Mouse (Mus musculus) liver, postnatal 0 days (tissue): ENCODE data around the gene Usf2. TPM values are rescaled to one million over a fixed set of nuclear protein-coding genes. Genes with fewer than 3 reads are reported as not detected.
A peak's percentile ranks its signal among the peaks of the same experiment; 100 is the strongest.
"Not testable (repeated sequence)": the region's sequence is repeated elsewhere in the genome, so short reads cannot be mapped to it uniquely, and the experiment has no call there.

Experiments used
- ATAC-seq: fragments of 200-750 bp; cut with Nextera tagmentation; 2 replicates; pipeline ENCODE4 v1.8.0; 2017; ENCODE audit warnings: mild to moderate bottlenecking, moderate library complexity
- DNase-seq: peaks from one replicate; pipeline ENCODE4 v3.0.0-alpha.2; 2016
- H3K27ac ChIP-seq: fragments of 300-500 bp; sonication (generic); 2 replicates; pipeline ENCODE4 v1.5.1; 2014; ENCODE audit warnings: antibody characterized with exemption, moderate library complexity, mild to moderate bottlenecking, low read depth
- H3K27me3 ChIP-seq: fragments of 300-500 bp; sonication (generic); 2 replicates; pipeline ENCODE4 v1.6.1; 2014; ENCODE audit warnings: low read length, control low read depth, mixed read lengths; ENCODE audit not compliant: insufficient read depth
- H3K36me3 ChIP-seq: fragments of 300-500 bp; sonication (generic); replicated peaks from 2 replicates; pipeline ENCODE4 v1.6.1; 2014; ENCODE audit warnings: mild to moderate bottlenecking, control low read depth, low read length, moderate library complexity, mixed read lengths; ENCODE audit not compliant: insufficient read depth
- H3K4me1 ChIP-seq: fragments of 300-500 bp; sonication (generic); 2 replicates; pipeline ENCODE4 v1.6.1; 2014; ENCODE audit warnings: antibody characterized with exemption, mild to moderate bottlenecking, control low read depth; ENCODE audit not compliant: insufficient read depth
- H3K4me2 ChIP-seq: fragments of 300-500 bp; sonication (generic); 2 replicates; pipeline ENCODE4 v1.6.1; 2014; ENCODE audit warnings: low read depth, mild to moderate bottlenecking, low read length, moderate library complexity, mixed read lengths
- H3K4me3 ChIP-seq: fragments of 300-500 bp; sonication (generic); 2 replicates; pipeline ENCODE4 v1.5.1; 2014; ENCODE audit warnings: low read depth, low read length
- H3K9ac ChIP-seq: fragments of 300-500 bp; sonication (generic); replicated peaks from 2 replicates; pipeline ENCODE4 v1.6.1; 2014; ENCODE audit warnings: mild to moderate bottlenecking, moderate library complexity
- H3K9me3 ChIP-seq: fragments of 300-500 bp; sonication (generic); 2 replicates; pipeline ENCODE4 v1.6.1; 2016; ENCODE audit warnings: mild to moderate bottlenecking, control low read depth, low read length, mixed read lengths
- CTCF ChIP-seq: sonication (generic); IDR thresholded peaks from 2 replicates; pipeline ENCODE4 v1.5.1; 2016; ENCODE audit warnings: antibody characterized with exemption, low read depth
- EP300 ChIP-seq: IDR thresholded peaks from 2 replicates; pipeline ENCODE4 v1.6.1; 2016; ENCODE audit warnings: antibody characterized with exemption, low read depth, mild to moderate bottlenecking
- WGBS: fragments of 180-500 bp; shearing (Covaris S2); extraction: QIAGEN DNeasy Blood & Tissue Kit; methylation state at CpG from one replicate; pipeline ENCODE4 v1.1.7; 2014; ENCODE audit not compliant: insufficient replicate concordance; 5-methylcytosine and 5-hydroxymethylcytosine counted together
- polyA plus RNA-seq: library from polyadenylated mRNA; unstranded; fragments of >200 nt; fragmentation: Nextera tagmentation; extraction: Ambion mirVana; gene quantifications from 2 replicates; pipeline ENCODE4 v1.2.1, GENCODE M21; 2015

Usf2 gene
- polyA plus RNA-seq, 1 experiment from 2014 or later = 11.6 TPM

DNA sequence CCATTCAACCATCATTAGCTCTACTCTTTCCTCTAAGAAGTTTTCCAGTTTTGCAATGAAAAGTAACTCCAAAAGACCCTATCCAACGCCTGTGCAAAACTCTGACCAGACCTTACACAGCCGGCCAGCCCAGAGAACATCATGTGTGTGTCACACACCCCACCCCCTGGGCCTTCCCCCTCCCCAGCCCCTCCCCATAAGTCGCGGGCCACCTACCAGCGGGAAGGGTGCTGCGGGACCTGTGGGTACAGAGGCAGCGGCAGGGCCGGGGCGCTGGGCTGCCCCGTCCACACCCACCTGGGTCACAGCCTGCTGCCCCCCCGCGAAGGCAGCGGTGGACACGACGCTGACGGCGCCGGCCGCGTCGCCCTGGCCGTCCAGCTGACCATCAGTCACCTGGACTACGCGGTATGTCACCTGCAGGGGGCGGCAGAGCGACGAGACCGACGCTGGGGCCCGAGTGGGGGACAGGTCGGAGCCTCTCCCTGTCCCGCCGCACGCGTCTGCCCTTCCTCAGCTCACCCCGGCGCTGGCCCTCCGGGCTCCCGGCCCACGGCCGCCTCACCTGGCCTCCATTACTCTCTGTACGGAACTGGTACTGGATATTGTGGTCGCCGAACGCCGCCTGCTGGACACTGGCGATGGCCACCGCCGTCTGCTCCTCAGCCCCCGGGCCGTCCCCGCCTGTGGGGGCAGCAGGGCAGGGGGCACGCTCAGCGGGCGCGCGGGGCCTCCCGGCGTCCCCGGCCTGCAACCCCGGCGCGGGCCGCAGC, 833 bp downstream of the Usf2 start:
- Histone ChIP-seq H3K27ac (peak overlapping the region; percentile 99), H3K36me3 (peaks cover 44% of the 10 kb centered on the region), H3K27me3 (no peaks in the 10 kb centered on the region), H3K4me1 (peaks cover 34% of the 10 kb centered on the region), H3K4me2 (peak overlapping the region; percentile 91), H3K9ac (peak overlapping the region; percentile 99), H3K4me3 (peak overlapping the region; percentile 99), H3K9me3 (no peaks in the 10 kb centered on the region)
- 1% methylated on average over 63 of the region's 64 CpGs for WGBS
- DNase-seq (peak; percentile 95), ATAC-seq (peak; percentile 67)
- TF ChIP-seq EP300 (no peak), CTCF (peak; percentile 95)

DNA sequence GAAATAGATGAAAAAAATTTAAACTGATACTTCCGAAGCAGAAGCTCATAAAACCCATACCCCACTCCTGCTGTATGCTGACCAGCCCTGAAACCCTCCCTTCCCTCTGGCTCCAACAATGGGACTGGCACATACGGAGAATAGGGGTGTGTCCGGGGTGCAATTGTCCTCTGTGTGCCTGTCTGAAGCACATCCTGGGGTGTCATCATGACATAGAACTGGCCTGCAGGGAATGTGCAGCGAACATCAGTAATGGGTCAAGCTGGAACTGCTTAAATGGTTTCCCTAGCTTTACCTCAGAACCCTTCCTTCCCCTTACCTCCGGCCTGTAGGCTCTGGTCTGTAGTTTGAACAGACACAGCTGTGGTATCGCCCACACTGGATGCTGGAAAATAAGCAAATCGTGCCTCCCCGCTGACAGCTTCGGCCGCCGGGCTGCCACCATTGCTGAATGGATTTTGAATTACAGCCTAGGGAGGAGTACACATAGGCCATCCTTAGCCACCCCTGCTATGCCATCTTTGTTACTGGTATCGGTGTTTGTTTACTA, 1.6 kb downstream of the Usf2 start:
- H3K36me3 ChIP-seq = peaks cover 45% of the 10 kb centered on the region
- DNase-seq (peak; percentile 18), ATAC-seq (no peak)
- TF ChIP-seq EP300 (no peak), CTCF (no peak)
- H3K27me3 ChIP-seq = no peaks in the 10 kb centered on the region
- H3K4me2 ChIP-seq = peak overlapping the region; percentile 91
- peaks cover 34% of the 10 kb centered on the region for H3K4me1 ChIP-seq
- H3K9ac ChIP-seq = peak overlapping the region; percentile 99; the same call in 1 of the 2 replicates
- H3K27ac ChIP-seq = peak overlapping the region; percentile 99
- 83% methylated on average over 12 of the region's 12 CpGs for WGBS
- H3K9me3 ChIP-seq = no peaks in the 10 kb centered on the region
- H3K4me3 ChIP-seq = peak overlapping the region; percentile 99

DNA sequence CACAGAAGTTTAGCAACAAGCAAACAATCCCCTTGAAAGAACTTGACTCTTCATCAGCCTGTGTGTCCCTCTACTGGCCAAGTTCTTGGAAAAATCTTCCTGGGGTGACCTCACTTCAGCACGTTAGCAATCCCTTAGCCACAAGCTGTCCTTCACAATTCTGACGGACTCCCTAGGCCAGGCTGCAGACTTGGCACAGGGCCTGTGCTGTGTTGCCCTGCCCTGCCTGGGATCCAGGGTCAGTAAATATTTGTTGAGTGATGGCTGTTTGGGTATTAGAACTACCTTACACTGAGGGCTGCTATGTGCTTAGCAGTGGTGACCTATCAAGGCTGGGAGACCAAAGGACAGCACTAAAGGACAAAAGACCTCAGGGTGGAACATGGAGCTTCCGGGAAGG, 2.6 kb downstream of the Usf2 start:
- H3K36me3 ChIP-seq = peaks cover 47% of the 10 kb centered on the region
- WGBS = 61% methylated on average over 3 of the region's 3 CpGs

DNA sequence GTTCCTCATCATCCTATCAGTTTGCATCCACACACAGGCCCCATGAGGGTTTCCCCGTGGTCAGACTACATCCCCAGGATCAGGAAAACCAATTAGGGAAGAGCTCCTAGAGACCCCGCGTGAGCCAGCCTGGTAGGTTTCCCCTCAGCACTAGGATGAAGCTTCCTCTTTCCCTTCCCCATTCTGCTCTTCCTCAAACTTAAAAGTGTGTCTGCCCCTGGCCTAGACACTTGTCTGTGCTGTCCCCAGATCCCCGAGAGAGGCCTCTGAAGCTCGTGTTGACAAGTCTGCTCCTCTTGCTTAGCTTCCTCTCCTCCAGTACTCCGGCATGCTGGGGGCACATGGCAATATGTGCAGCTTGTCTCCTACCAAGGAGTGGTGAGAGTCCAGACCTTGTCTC, 3.1 kb downstream of the Usf2 start:
- DNase-seq (no peak), ATAC-seq (no peak)
- Histone ChIP-seq H3K4me2 (no peak overlapping the region), H3K4me3 (no peak overlapping the region), H3K27me3 (no peaks in the 10 kb centered on the region), H3K9me3 (no peaks in the 10 kb centered on the region), H3K27ac (peak overlapping the region; percentile 99), H3K9ac (peak overlapping the region; percentile 26; the same call in 1 of the 2 replicates), H3K36me3 (peaks cover 48% of the 10 kb centered on the region), H3K4me1 (peaks cover 33% of the 10 kb centered on the region)
- TF ChIP-seq CTCF = no peak
- TF ChIP-seq EP300 = no peak
- 53% methylated on average over 6 of the region's 6 CpGs for WGBS

More for the DNA sequence above, 2.6 kb downstream of the Usf2 start:
- H3K9ac ChIP-seq = no peak overlapping the region
- no peak overlapping the region for H3K4me2 ChIP-seq
- H3K9me3 ChIP-seq = no peaks in the 10 kb centered on the region
- peak; percentile 59 for ATAC-seq
- peak; percentile 77 for DNase-seq
- peak overlapping the region; percentile 99 for H3K27ac ChIP-seq
- H3K27me3 ChIP-seq = no peaks in the 10 kb centered on the region
- peak; percentile 43; the same call in 1 of the 2 replicates for TF ChIP-seq EP300
- peak; percentile 29; the same call in 1 of the 2 replicates for TF ChIP-seq CTCF
- no peak overlapping the region for H3K4me3 ChIP-seq
- H3K4me1 ChIP-seq = peaks cover 34% of the 10 kb centered on the region

DNA sequence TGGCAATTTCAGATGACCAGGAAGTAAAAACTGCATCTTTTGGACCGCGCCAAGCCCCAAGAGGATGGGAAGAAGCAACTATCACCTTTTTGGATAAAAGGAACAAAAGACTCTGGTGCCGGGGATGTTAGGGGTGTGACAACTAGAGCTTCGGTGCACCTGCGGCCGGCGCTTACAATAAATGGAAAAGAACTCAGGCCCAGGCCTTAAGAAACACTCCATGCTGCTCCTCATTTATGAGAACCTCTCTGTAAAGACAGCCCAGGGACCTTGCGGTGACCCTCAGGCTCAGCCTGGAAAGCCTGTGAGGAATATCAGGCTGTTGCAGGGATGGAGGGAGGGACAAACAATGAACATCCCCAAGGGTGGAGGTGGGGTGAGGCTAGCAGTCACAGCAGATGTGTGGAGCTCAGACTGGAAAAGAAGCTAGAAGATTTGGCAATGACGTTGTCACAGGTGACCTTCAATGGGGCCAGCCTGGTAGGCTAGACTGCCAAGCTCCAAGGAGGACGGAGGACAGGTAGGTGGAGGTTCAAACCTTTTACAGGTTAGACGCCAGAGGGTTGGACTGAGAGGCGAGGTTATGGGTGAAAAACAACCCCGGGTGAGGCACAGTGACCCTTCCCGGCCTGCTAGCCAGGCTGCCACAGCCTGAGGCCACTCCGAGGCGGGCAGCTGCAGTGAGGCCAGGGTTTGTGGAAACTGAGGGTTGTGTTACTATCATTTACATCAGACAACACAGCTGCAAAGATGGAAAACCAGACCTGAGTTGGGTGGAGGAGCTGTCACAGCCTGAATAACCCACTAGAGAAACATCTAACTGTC, 4.0 kb downstream of the Usf2 start:
- peaks cover 26% of the 10 kb centered on the region for H3K4me1 ChIP-seq
- TF ChIP-seq CTCF (no peak), EP300 (no peak)
- no peaks in the 10 kb centered on the region for H3K9me3 ChIP-seq
- ATAC-seq (no peak), DNase-seq (peak; percentile 11)
- 89% methylated on average over 16 of the region's 16 CpGs for WGBS
- H3K27me3 ChIP-seq = no peaks in the 10 kb centered on the region
- H3K4me2 ChIP-seq = no peak overlapping the region
- no peak overlapping the region for H3K4me3 ChIP-seq
- H3K27ac ChIP-seq = no peak overlapping the region; the same call in 1 of the 2 replicates
- peak overlapping the region; percentile 5; the same call in 1 of the 2 replicates for H3K9ac ChIP-seq
- peaks cover 48% of the 10 kb centered on the region for H3K36me3 ChIP-seq

DNA sequence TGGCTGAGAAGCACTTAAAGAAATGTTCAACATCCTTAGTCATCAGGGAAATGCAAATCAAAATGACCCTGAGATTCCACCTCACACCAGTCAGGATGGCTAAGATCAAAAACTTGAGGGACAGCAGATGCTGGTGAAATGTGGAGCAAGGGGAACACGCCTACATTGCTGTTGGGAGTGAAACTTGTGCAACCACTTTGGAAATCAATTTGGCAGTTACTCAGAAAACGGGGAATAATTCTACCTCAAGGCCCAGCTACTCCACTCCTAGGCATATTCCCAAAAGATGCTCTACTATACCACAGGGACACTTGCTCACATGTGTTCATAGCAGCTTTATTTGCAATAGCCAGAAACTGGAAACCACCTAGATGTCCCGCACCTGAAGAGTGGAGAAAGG, 6.7 kb downstream of the Usf2 start:
- H3K9me3 ChIP-seq, DNase-seq, H3K27ac ChIP-seq, H3K4me2 ChIP-seq, H3K4me3 ChIP-seq, H3K9ac ChIP-seq, H3K27me3 ChIP-seq, ATAC-seq: not testable (repeated sequence)
- Histone ChIP-seq H3K4me1 (peaks cover 18% of the 10 kb centered on the region), H3K36me3 (peaks cover 46% of the 10 kb centered on the region)
- WGBS = 73% methylated on average over 3 of the region's 3 CpGs
